Mouse (Mus musculus) brain, embryonic 14.5 days (tissue): ENCODE data around the gene Evx2.

ENCODE experiments used
- CTCF ChIP-seq: fragments of 200-500 bp; IDR thresholded peaks from 2 replicates; pipeline ENCODE4 v1.5.1; 2012; ENCODE audit warnings: inconsistent platforms, mild to moderate bottlenecking, moderate library complexity, borderline replicate concordance; ENCODE audit not compliant: insufficient read depth, insufficient read length; ENCODE audit errors: extremely low read depth
- POLR2A ChIP-seq: fragments of 200-500 bp; IDR thresholded peaks from 2 replicates; pipeline ENCODE4 v1.6.1; 2012; ENCODE audit warnings: mild to moderate bottlenecking, inconsistent platforms, borderline replicate concordance; ENCODE audit not compliant: poor library complexity, insufficient read depth, insufficient read length, severe bottlenecking; ENCODE audit errors: extremely low read depth

DNA sequence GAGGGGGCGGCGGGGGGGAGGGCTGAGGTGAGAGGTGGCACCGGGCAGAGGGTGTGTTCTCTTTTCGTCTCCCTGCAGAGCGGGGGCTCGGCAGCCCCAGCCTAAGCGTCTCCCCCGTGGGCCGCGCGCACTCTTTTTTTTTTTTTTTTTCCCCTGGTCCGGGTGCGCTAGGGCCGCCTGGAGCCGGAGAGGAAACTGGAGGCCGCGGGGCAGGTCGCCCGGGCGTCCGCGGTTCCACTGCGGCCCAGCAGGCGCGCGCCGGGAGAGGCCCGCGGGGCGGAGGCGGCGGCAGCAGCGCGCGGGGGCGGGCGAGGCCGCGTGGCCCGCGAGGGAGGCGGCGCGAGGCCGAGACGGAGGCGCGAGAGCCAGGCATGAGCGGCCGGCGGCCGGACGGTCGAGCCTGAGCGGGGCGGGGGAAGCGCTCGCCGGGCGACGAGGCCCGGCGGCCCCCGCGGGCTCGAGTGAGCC is 45.7 kb upstream of the Evx2 start:
- TF ChIP-seq POLR2A (no peak), CTCF (no peak)
